Mouse (Mus musculus) R1 (cell line): Measurements from ENCODE around the gene Ssxa1.
"Not testable (repeated sequence)": the region's sequence is repeated elsewhere in the genome, so short reads cannot be mapped to it uniquely, and the experiment has no call there.

Experiments
- DNase-seq: peaks from one replicate; pipeline ENCODE4 v3.0.0-alpha.2; 2018; ENCODE audit warnings: low read depth, low spot score

Ssxa1 gene

GRCm38 (mm10) chrX:21115520-21115919 lies at the start of gene Ssxa1:
Ssxa1 (plus strand) TSS chrX:21115820.
- DNase-seq = peak; percentile 1

GRCm38 (mm10) chrX:21068106-21068505 lies 47.5 kb upstream of the Ssxa1 start, which contains the start of gene Spaca5:
Spaca5 (plus strand) TSS chrX:21068406.
- no peak for DNase-seq

- DNase-seq = no peak
Measured at GRCm38 (mm10) chrX:21088645-21088982, 27.0 kb upstream of the Ssxa1 start.

GRCm38 (mm10) chrX:21088983-21089866 lies 26.4 kb upstream of the Ssxa1 start, which contains the start of gene Zfp300:
Zfp300 (minus strand) TSS chrX:21089527.
- DNase-seq = peak; percentile 55

GRCm38 (mm10) chrX:21089867-21090239 lies 25.8 kb upstream of the Ssxa1 start:
- no peak for DNase-seq

- not testable (repeated sequence) for DNase-seq
Measured at GRCm38 (mm10) chrX:21146675-21147074, 31.1 kb downstream of the Ssxa1 start.
